8 mouse cellular contexts compared by ENCODE assay signal in the genomic region with DNA sequence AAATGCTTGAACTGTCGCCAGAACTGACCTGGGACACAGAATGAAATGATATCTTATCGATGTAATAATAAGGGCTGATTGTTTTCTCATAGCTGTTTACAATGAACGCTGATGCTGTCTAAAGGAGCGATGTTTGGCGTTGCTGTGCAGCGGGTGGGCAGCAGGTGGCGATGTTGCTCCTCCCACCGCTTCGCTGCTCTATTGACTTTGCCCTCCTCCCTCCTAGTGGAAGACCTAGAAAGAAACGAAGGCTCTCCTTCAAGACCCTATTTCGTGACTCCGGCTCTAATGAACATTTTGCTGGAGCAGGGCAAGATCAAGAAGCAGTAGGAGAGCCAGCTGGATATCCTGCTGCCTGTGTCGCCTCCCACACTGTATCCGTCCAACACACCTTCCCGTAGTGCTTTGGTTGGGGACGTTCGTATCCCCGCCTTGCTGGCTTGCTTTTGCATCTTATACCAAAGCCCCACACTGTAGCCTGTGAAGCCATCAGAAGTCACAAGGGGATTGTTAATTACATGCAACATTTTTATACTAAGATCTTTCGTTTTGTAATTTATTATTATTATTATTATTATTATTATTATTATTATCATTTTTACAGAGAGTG.
DNase-seq lines count a peak whose midpoint lies in the region; ATAC-seq and TF ChIP-seq lines count a peak whose summit lies in the region.

No protein-coding gene starts in this region.

- H3K27me3 ChIP-seq in C2C12 (ENCODE audit: control insufficient read depth, insufficient read depth, insufficient read length) (no peaks in the 10 kb centered on the region), myocyte (ENCODE audit: control insufficient read depth, insufficient read depth, insufficient read length) (no peaks in the 10 kb centered on the region)
- H3K27me3 ChIP-seq in heart, embryonic 13.5 days (replicated peaks), result peaks cover 10% of the 10 kb centered on the region
- peaks cover 9% of the 10 kb centered on the region; the same call in 1 of the 2 replicates for H3K27me3 ChIP-seq in kidney, embryonic 16.5 days (ENCODE audit: insufficient read depth, low read length)
- no peaks in the 10 kb centered on the region for H3K27me3 ChIP-seq in stomach, embryonic 15.5 days (replicated peaks)

- H3ac ChIP-seq in C2C12 (ENCODE audit: control insufficient read depth, insufficient read length, low read depth), result no peak overlapping the region
- H3ac ChIP-seq in myocyte (ENCODE audit: control insufficient read depth, insufficient read length), result no peak overlapping the region

- peak; percentile 53 for DNase-seq in liver

- no peak overlapping the region for H3K27ac ChIP-seq in bone marrow macrophage, adult 2 months (ENCODE audit: insufficient read depth, low read depth, low read length)
- H3K27ac ChIP-seq in embryonic fibroblast, embryonic 13.5 days (ENCODE audit: insufficient read depth, low read length), result no peak overlapping the region
- no peak overlapping the region for H3K27ac ChIP-seq in heart, embryonic 13.5 days (replicated peaks)
- no peak overlapping the region for H3K27ac ChIP-seq in kidney, embryonic 16.5 days (ENCODE audit: low read length)
- H3K27ac ChIP-seq in stomach, embryonic 15.5 days, result no peak overlapping the region

- H3K79me3 ChIP-seq in C2C12 (ENCODE audit: low read depth), result no peaks in the 10 kb centered on the region

- peak overlapping the region; percentile 60; the same call in 1 of the 2 replicates for H3K9ac ChIP-seq in heart, embryonic 13.5 days
- no peak overlapping the region for H3K9ac ChIP-seq in kidney, embryonic 16.5 days (replicated peaks; ENCODE audit: low read length)
- H3K9ac ChIP-seq in stomach, embryonic 15.5 days, result no peak overlapping the region

- no peak for TF ChIP-seq POLR2A in bone marrow macrophage, adult 2 months (IDR thresholded peaks at IDR 0.05; ENCODE audit: borderline replicate concordance, low read depth, low read length)
- no peak for TF ChIP-seq POLR2A in embryonic fibroblast, embryonic 13.5 days (IDR thresholded peaks at IDR 0.05; ENCODE audit: low read depth, low read length)
- TF ChIP-seq POLR2A in myocyte (IDR thresholded peaks at IDR 0.05; ENCODE audit: insufficient read length, low read depth), result no peak

- H3K9me3 ChIP-seq in heart, embryonic 13.5 days, result no peaks in the 10 kb centered on the region
- H3K9me3 ChIP-seq in kidney, embryonic 16.5 days (ENCODE audit: low read length), result no peaks in the 10 kb centered on the region
- H3K9me3 ChIP-seq in stomach, embryonic 15.5 days, result no peaks in the 10 kb centered on the region

- H3K4me2 ChIP-seq in heart, embryonic 13.5 days, result peak overlapping the region; percentile 67
- peak overlapping the region; percentile 56 for H3K4me2 ChIP-seq in kidney, embryonic 16.5 days (replicated peaks; ENCODE audit: low read depth, low read length)
- peak overlapping the region; percentile 21 for H3K4me2 ChIP-seq in myocyte (ENCODE audit: low read depth)
- peak overlapping the region; percentile 52 for H3K4me2 ChIP-seq in stomach, embryonic 15.5 days

- no peak for ATAC-seq in heart, embryonic 13.5 days (ENCODE audit: extremely low read depth, insufficient number of reproducible peaks, low FRiP score, low TSS enrichment)
- ATAC-seq in kidney, embryonic 16.5 days (ENCODE audit: low FRiP score, low TSS enrichment), result peak; percentile 84
- no peak; the same call in 1 of the 2 replicates for ATAC-seq in stomach, embryonic 15.5 days (ENCODE audit: insufficient read depth, low FRiP score, low read depth)

- 12% methylated on average over 19 of the region's 19 CpGs for WGBS in heart, embryonic 13.5 days
- WGBS in kidney, embryonic 16.5 days, result 13% methylated on average over 19 of the region's 19 CpGs
- 19% methylated on average over 19 of the region's 19 CpGs for WGBS in stomach, embryonic 15.5 days

- no peaks in the 10 kb centered on the region for H3K36me3 ChIP-seq in C2C12 (ENCODE audit: control insufficient read depth, insufficient read depth)
- no peaks in the 10 kb centered on the region for H3K36me3 ChIP-seq in heart, embryonic 13.5 days
- H3K36me3 ChIP-seq in kidney, embryonic 16.5 days (ENCODE audit: insufficient read depth, low read length), result no peaks in the 10 kb centered on the region
- H3K36me3 ChIP-seq in myocyte (ENCODE audit: control insufficient read depth, insufficient read depth), result no peaks in the 10 kb centered on the region
- no peaks in the 10 kb centered on the region for H3K36me3 ChIP-seq in stomach, embryonic 15.5 days

- no peaks in the 10 kb centered on the region for H3K4me1 ChIP-seq in bone marrow macrophage, adult 2 months (ENCODE audit: control insufficient read depth, insufficient read depth, low read length)
- no peaks in the 10 kb centered on the region for H3K4me1 ChIP-seq in embryonic fibroblast, embryonic 13.5 days (ENCODE audit: control insufficient read depth, insufficient read depth, low read length)
- no peaks in the 10 kb centered on the region for H3K4me1 ChIP-seq in heart, embryonic 13.5 days
- peaks cover 3% of the 10 kb centered on the region; the same call in 1 of the 2 replicates for H3K4me1 ChIP-seq in kidney, embryonic 16.5 days (ENCODE audit: insufficient read depth, low read length)
- no peaks in the 10 kb centered on the region for H3K4me1 ChIP-seq in stomach, embryonic 15.5 days

- no peak overlapping the region for H3K4me3 ChIP-seq in C2C12 (ENCODE audit: insufficient read depth, poor library complexity, severe bottlenecking)
- no peak overlapping the region for H3K4me3 ChIP-seq in bone marrow macrophage, adult 2 months (ENCODE audit: insufficient read depth, low read length)
- H3K4me3 ChIP-seq in embryonic fibroblast, embryonic 13.5 days (ENCODE audit: insufficient read depth, low read length), result no peak overlapping the region
- peak overlapping the region; percentile 38 for H3K4me3 ChIP-seq in heart, embryonic 13.5 days
- H3K4me3 ChIP-seq in kidney, embryonic 16.5 days (ENCODE audit: low read length), result peak overlapping the region; percentile 24; the same call in 1 of the 2 replicates
- no peak overlapping the region for H3K4me3 ChIP-seq in myocyte
- H3K4me3 ChIP-seq in stomach, embryonic 15.5 days (replicated peaks), result no peak overlapping the region; the same call in 1 of the 2 replicates

- H3K79me2 ChIP-seq in C2C12 (ENCODE audit: control insufficient read depth, insufficient read depth) (no peaks in the 10 kb centered on the region), myocyte (ENCODE audit: control insufficient read depth, insufficient read depth) (no peaks in the 10 kb centered on the region)

- peak; percentile 98 for TF ChIP-seq CTCF in C2C12 (IDR thresholded peaks at IDR 0.05; ENCODE audit: control insufficient read depth, insufficient read depth, insufficient read length)
- peak; percentile 82 for TF ChIP-seq CTCF in bone marrow macrophage, adult 2 months (IDR thresholded peaks at IDR 0.05; ENCODE audit: low read depth, low read length)
- TF ChIP-seq CTCF in embryonic fibroblast, embryonic 13.5 days (IDR thresholded peaks at IDR 0.05; ENCODE audit: borderline replicate concordance, insufficient read depth, low read length), result peak; percentile 100

TF ChIP-seq in C2C12, 6 proteins besides CTCF, POLR2A, EP300 and RAD21:
- TF ChIP-seq MYOD1 (IDR thresholded peaks at IDR 0.05; ENCODE audit: control insufficient read depth, insufficient read length, low read depth) (no peak), CEBPB (IDR thresholded peaks at IDR 0.05; ENCODE audit: low read depth) (no peak), USF1 (IDR thresholded peaks at IDR 0.05; ENCODE audit: low read depth) (no peak), MAX (IDR thresholded peaks at IDR 0.05) (no peak), FOSL1 (IDR thresholded peaks at IDR 0.05; ENCODE audit: insufficient read depth, low read length, poor library complexity, severe bottlenecking) (no peak), MYOG (IDR thresholded peaks at IDR 0.05; ENCODE audit: control insufficient read depth, extremely low read depth, insufficient read length) (no peak)
TF ChIP-seq in C2C12: peak in this region for 0.

TF ChIP-seq in myocyte, 11 proteins besides CTCF, POLR2A, EP300 and RAD21:
- TF ChIP-seq REST (IDR thresholded peaks at IDR 0.05; ENCODE audit: insufficient read depth, insufficient read length) (no peak), MYOD1 (IDR thresholded peaks at IDR 0.05; ENCODE audit: control insufficient read depth in 1 of 3, insufficient read length in 2 of 3, low read depth in 2 of 3) (no peak), TCF12 (IDR thresholded peaks at IDR 0.05; ENCODE audit: insufficient read depth, poor library complexity, severe bottlenecking) (no peak), MYOG (IDR thresholded peaks at IDR 0.05; ENCODE audit: control insufficient read depth in 1 of 3, insufficient read depth in 1 of 3, insufficient read length in 2 of 3, low read depth in 2 of 3) (no peak)

Comparison
In these comparisons a context has a peak if more than half of its experiments do, and no peak if none do; other contexts are left out.
1. H3K4me3 ChIP-seq: peak in heart, embryonic 13.5 days (single experiment) and kidney, embryonic 16.5 days (single experiment); none in C2C12 (single experiment), bone marrow macrophage, adult 2 months (single experiment), embryonic fibroblast, embryonic 13.5 days (single experiment), myocyte (single experiment) and stomach, embryonic 15.5 days (single experiment).
2. Peak in every context shown above with its lines, with median percentiles within 50 percentile points of each other: CTCF ChIP-seq and H3K4me2 ChIP-seq.